Mouse (Mus musculus) forelimb bud, embryonic 11.5 days (tissue): ENCODE measurements around the gene Prr3.
"Not testable (repeated sequence)": the region's sequence is repeated elsewhere in the genome, so short reads cannot be mapped to it uniquely, and the experiment has no call there.

Source experiments
- DNase-seq: peaks from one replicate; pipeline ENCODE4 v3.0.0-alpha.2; 2012; ENCODE audit warnings: low read depth, low spot score

Gene Prr3

GRCm38 (mm10) chr17:35937700-35938348 lies 42.2 kb downstream of the Prr3 start:
- peak; percentile 74 for DNase-seq

DNA sequence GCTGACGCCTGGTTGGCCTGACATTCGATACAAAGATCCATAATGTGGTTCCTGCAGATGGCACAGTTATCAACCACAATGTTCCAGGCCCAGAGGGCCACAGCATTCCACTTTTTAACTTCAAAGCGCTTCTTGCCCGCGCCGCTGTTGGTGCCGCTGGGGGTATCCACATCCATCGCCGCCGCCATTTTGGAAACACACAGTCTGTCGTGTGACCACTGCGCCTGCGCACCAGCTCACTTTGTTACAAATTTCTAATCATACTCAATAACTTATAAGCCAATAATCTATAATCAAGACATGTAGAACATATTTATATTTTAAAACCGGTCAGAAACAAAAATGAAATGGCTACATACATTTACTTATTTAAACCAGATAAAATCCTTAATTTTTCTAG lies 44.3 kb downstream of the Prr3 start:
- DNase-seq = not testable (repeated sequence)

DNA sequence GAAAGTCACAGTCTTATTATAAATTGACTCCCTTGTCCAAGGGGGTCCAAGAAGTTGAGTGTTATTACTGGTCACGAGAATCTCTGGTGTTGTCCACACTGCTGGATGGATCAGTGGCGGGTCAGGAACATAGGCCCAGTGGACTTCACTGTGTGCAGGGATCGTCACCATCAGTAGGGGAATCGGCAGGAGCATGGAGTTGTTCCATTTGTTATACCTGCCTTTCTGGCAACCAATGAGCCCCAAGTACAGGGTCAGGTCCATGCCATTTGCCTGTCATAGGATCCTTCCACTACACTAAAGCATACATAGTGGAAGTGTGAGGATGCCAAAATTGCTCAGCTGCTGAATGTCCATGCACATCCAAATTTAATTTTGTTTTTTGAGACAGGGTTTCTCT lies 47.4 kb downstream of the Prr3 start:
- no peak for DNase-seq

DNA sequence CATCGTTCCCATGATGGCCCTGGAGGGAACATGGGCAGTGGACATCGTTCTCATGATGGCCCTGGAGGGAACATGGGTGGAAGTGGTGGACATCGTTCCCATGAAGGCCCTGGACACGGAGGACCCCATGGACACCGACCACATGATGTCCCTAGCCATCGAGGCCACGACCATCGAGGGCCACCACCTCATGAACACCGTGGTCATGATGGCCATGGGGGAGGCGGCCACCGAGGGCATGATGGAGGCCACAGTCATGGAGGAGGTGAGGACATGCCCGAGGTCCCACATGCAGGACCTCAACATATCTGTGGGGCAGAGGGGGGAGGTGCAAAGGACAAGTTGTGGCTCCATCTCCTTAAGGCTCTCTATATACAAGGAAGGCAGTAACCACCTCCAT lies 49.4 kb downstream of the Prr3 start:
- DNase-seq = no peak

DNA sequence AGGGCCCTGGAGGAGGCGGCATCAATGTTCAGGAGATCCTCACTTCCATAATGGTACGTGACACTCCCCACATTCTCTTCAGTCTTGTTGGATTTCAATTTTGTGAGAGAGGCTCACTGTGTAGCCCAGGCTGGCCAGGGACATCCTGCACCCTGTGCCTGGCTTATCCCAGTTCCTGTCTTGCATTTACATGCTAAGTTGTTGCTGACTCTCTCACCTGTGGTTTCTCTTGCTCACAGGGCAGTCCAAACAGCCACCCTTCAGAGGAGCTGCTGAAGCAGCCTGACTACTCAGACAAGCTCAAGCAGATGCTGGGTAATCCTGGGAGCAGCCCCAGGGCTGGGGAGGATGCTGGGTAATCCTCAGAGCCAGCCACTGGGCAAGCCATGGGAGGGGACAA lies 50.5 kb downstream of the Prr3 start:
- no peak for DNase-seq

DNA sequence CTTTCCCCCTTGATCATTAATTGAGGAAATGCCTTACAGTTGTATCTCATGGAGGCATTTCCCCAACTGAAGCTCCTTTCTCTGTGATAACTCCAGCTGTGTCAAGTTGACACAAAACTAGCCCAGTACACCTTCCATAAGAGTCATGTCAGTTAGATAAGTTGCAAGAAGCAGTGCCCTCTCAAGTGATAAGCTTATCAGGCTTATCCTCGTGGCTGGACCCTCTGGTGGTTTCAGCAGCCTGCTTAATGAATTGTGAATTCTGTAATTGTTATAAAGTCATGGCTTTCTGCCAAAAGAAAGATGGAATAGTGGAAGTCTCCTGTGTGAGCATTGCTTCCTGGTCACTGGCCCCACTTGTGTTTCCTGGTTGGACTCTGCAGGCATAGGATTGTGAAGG lies 52.6 kb downstream of the Prr3 start:
- no peak for DNase-seq

DNA sequence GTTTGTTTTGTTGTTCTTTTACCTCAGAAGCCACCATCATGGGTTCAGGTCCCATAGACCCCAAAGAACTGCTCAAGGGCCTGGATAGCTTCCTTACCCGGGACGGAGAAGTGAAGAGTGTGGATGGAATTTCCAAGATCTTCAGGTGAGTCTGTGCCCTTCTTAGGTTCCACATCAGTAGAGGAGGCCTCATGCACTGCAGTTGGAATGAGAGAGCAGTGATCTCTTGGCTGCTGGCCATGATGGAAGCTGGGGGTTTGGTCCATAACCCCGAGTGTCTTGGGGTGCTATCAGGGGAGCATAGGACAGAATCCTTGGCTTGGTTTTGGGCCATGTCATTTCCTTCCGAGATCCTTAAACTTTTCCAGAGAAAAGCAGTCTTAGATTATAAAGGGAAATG lies 56.8 kb downstream of the Prr3 start:
- no peak for DNase-seq

DNA sequence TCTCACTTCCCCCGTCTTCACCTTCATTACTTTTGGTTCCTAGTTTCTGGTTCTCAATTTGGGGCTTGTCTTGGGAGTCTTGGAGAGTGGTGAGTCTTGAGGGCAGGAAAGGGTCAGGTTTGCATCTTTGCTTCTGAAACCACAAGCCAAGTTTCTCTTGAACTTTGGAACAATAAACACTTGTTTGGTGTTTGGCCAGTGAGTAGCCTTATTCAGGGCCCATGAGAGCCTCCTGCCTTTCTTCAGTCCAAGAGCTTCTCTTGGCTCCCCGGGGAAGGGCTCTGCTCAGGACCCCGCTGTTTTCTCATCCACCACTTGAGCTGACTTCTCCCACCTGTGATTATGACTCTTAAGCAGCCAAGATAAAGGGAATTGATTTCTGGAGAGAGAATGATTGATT lies 57.5 kb downstream of the Prr3 start:
- no peak for DNase-seq
